Mouse (Mus musculus) cerebellum, adult 18-20 months (tissue): Measurements from ENCODE around the gene Gtf3c1.
"Not testable (repeated sequence)": the region's sequence is repeated elsewhere in the genome, so short reads cannot be mapped to it uniquely, and the experiment has no call there.

ENCODE experiments used
- DNase-seq, 2 experiments: peaks; one replicate each; pipeline ENCODE4 v3.0.0; 2021

Gene Gtf3c1

DNA sequence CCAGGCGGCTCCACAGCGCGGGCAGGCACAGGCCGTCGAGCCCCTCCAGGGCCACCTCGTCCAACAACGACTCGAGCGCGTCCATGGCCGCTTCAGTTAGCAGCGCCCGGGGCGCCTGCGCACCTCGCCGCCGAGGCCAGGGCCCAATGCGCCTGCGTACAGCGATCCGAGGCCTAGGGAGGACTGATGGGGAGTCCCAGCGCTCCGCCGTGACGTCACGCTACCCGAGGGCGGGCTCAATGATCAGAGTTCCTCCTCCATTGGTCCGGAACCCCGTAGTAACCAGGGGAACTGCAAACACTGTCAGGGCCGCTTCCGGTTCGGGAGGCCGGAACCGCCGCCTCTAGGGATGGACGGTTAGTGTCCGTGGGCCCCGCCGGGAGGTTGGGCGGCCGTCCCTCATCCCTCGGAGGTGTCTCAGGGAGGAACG, at the start of gene Gtf3c1, which contains the start of gene D430042O09Rik:
Gene Gtf3c1 (minus strand): TSS at position 188 of the 430 bp plus-strand sequence.
Gene D430042O09Rik (plus strand): TSS at position 296 of the 430 bp plus-strand sequence.
- peak; percentile 100 for DNase-seq

GRCm38 (mm10) chr7:125756806-125757205, 49.2 kb upstream of the Gtf3c1 start:
- DNase-seq = no peak

DNA sequence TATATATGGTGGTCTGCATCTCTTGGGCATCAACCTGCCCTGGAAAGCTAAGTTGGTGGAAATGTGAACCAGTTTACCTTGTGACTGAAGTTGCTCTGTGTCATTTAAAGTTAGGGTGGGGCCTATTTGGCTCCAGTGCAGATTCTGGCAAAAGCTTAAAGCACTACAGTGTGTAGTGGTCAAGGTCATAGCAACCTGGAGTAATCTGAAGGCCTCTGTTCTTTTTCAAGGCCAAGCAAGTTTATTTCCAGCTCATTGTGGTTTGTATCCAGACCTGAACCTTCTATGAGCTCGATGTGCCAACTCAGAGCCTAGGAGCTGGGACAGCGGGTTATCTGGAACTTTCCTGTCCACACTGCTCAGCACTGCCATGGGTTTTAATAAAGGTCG, 45.7 kb upstream of the Gtf3c1 start:
- no peak for DNase-seq

GRCm38 (mm10) chr7:125752699-125753325, 45.2 kb upstream of the Gtf3c1 start:
- DNase-seq = no peak

DNA sequence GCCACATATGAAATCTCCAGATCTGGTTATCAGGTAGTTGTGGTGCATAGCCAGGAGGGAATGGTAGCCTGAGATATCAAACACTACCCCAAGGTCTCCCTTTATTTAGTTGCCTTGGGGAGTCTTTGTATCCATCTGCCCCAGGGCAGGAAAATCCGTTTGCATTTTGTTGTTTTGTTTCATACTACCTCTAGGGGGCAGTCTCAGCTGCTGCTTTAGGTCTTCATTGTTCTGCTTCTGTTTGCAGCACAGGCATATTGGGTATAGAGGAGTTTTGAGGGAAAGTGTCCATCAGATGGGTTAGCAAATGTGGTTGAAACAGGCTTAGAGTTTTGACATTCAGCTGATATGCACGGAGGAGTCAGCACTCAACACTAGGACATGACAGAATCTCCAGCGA, 40.6 kb upstream of the Gtf3c1 start:
- peak; percentile 14 to 37 for DNase-seq

DNA sequence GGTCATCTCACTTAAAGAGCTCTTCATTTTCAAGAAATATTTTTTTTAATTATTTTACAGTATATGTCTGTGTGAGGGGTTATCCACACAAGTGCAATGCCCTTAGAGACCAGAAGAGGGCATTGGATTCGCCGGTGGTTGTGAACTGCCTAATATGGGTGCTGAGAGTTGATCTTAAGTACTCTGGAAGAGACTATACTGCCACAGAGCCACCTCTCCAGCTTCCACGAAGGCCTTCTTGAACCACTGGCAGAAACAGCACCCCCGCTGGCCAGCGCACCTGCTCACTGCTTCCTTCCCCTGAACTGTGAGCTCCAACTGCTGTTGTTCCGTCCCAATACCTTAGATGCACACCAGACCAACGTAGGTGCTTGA, 39.7 kb upstream of the Gtf3c1 start:
- DNase-seq = no peak

DNA sequence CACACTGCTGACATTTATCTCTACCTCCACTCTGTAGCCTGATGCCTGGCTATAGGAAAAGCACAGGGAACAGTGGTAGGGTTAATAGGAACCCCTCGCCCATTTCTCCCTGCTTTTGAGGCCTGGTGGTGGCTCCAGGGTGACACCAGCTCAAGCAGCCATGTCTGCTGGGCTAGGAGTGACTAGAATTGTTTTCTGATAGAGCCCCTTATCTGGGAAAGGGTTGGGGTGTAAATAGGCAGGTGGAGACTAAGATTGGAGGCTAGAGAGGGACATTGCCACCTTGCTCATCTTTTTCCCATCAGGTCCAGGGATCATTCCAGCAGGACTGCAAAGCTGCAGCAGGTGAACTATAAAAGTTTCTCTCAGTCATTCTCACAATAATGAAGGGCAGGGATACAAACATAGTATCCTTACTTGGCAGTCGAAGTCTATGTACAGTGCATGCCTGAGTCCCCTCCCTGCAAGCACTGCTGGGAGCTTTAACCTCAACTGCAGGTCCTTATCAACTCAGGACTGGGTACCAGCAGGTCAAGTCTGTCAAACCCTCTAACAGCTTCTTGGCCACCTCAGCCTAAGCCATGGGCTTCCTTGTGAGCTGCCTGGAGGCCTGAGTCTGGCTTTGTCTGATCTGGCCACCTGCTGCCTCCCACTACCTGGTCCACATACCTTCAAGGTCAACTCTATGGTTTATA, 39.2 kb upstream of the Gtf3c1 start:
- no peak for DNase-seq

GRCm38 (mm10) chr7:125744774-125745173, 37.2 kb upstream of the Gtf3c1 start:
- no peak for DNase-seq

GRCm38 (mm10) chr7:125741271-125741703, 33.7 kb upstream of the Gtf3c1 start:
- DNase-seq = no peak

GRCm38 (mm10) chr7:125740521-125740920, 32.9 kb upstream of the Gtf3c1 start:
- no peak for DNase-seq

DNA sequence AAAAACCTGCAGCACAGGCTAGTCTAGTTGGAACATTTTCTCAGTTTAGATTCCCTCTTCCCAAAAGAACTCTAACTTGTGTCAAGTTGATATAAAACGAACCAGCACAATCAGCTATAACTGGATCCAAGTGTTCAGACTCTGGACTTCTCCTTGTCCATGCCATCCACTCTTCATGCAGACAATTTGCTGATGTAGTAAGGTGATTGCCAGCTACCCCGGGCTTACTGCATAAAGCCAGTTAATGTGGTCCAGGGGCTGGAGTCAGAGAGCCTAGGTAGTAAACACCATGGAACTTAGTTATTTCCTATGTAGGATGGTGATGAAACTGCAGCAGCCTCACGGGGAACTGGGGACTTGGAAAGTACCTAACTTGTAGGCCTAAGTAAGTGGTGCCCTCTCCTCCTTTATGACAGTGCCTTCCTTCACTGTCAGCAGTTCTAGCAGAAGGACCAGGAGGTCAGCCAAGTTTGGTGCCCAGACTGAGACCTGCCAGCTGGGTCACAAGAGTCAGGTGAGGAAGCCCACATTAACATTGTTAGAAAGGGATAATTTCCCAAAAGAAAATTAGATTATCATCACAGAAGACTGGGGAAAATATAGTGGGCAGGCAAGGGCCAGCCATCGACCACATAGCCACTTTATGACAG, 28.9 kb upstream of the Gtf3c1 start:
- DNase-seq = no peak

- no peak for DNase-seq
Measured at GRCm38 (mm10) chr7:125733791-125734190, 26.2 kb upstream of the Gtf3c1 start.

GRCm38 (mm10) chr7:125731679-125732078, 24.1 kb upstream of the Gtf3c1 start:
- no peak for DNase-seq

DNA sequence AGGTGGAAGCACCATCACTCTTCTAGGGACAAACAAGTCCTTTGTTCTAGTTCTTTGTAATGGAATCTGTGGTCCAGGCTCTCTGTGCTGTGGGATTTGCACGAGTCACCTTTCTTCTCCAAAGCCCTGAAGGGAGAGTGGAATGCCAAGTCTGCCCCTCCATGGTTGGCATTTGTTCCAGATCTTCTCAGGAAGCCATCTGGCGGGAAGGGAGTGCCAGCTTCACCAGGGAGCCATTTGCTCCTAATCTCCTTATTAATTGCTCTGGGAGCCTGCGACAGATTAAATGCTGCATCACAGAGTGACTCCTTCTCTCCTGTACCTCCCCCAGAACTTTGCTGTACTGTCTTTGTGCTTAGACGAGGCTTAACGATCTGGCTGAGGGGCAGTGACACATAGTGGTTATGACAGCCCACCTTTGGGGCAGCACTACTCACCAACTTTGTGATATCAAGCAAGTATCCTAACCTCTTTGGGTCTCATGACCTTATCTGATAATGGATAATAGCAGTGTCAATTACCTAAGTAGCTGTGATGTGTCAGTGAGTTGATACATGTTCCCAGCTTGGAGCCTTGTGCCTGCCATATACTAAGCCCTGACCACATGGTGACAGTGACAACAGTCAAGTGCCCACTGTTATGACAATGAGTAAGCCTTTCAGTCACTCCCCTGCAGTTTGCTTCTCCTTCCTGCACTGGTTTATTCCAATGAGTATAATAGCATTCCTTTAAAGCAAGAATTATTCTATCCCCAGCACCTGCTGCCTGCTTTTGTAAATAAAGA, 15.8 kb upstream of the Gtf3c1 start:
- peak; percentile 83 to 87 for DNase-seq

GRCm38 (mm10) chr7:125722127-125722526, 14.5 kb upstream of the Gtf3c1 start:
- no peak for DNase-seq

- no peak for DNase-seq
Measured at GRCm38 (mm10) chr7:125721033-125721432, 13.5 kb upstream of the Gtf3c1 start.

GRCm38 (mm10) chr7:125720370-125720769, 12.8 kb upstream of the Gtf3c1 start:
- no peak for DNase-seq

DNA sequence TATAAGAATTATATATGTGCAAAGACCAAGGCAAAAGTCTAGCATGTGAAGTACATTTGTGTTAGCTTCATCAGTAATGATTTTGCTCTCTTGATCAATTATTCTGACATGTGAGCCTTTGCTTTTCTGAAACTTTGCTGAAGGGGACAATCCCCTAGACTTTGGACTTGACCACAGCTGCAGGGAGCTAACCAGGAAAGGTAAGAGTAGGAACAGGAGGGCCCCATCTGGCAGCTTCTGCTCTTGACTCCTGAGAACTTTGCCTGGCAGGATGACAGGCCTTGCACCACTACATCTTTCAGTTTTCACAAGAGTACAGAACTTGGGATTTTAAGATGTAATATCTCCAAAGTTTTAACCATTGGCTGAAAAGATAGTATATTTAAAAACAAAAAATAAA, 10.0 kb upstream of the Gtf3c1 start:
- DNase-seq = no peak

DNA sequence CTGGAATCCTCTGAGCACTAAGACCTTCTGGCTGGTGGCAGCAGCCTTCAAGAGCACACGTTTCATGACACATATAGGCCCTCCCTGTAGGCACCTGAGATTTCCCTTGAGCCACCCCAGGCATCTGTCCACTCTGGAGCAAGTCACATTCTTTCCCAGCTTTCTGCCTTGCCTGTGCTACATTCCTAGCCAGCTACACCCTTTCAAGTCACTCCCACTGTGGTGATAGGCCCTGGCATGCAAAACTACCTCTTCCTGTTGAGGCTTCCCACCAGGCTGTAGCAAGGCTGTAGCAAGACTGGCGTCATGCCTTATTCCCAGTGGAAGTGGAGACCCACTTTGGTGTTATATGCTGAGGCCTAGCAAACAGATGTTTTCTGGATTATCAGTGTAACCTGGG, 9.1 kb upstream of the Gtf3c1 start:
- DNase-seq = no peak

- DNase-seq = no peak
Measured at GRCm38 (mm10) chr7:125714803-125715202, 7.2 kb upstream of the Gtf3c1 start.

DNA sequence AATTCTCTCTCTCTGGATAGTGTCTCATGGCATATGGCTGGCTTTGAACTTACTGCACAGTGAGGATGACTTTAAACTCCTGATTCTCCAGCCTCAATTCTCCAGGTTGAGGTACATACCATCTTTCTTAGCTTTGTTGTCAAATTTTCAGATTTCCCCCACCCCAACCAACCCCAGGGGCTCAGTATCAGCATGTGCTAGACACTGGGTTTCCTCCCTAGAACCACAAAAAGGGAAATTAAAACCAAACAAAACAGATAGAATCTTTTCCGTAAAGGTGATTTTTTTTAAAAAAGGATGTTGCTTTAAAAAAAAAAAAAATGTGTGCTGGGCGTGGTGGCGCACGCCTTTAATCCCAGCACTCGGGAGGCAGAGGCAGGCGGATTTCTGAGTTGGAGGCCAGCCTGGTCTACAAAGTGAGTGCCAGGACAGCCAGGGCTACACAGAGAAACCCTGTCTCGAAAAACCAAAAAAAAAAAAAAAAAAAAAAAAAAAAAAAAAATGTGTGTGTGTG, 6.0 kb upstream of the Gtf3c1 start:
- not testable (repeated sequence) for DNase-seq

DNA sequence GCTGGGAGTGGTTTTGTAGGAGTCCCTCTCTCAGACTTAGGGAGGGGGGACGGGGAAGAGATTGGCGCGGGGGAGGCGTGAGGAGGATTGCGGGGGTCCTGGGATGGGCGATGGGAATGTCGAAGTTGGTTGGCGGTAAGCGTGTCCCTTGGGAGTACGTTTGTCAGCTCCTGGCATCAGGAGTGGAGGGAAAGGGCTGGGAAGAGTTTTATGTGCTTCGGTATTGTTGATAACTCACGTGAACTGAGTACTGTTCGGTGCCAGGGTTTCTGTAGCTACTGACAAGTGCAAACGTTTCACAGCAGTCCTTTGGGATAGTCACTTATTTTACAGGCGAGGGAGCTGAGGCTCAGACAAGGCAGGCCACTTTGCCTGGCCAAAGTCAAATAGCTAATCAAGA, 520 bp upstream of the Gtf3c1 start:
- no peak for DNase-seq

GRCm38 (mm10) chr7:125707186-125707585, 394 bp downstream of the Gtf3c1 start:
- DNase-seq = peak; percentile 67 to 74
